Mouse (Mus musculus): ENCODE results near the gene Tcam1. TPM values are rescaled to one million over a fixed set of nuclear protein-coding genes. Genes with fewer than 3 reads are reported as not detected.
"Not testable (repeated sequence)": the region's sequence is repeated elsewhere in the genome, so short reads cannot be mapped to it uniquely, and the experiment has no call there.

Tcam1 gene
- 0.07 and 0.41 TPM in 2 replicates for polyA plus RNA-seq (2014; fragmentation: Nextera tagmentation; extraction: Ambion mirVana)

DNA sequence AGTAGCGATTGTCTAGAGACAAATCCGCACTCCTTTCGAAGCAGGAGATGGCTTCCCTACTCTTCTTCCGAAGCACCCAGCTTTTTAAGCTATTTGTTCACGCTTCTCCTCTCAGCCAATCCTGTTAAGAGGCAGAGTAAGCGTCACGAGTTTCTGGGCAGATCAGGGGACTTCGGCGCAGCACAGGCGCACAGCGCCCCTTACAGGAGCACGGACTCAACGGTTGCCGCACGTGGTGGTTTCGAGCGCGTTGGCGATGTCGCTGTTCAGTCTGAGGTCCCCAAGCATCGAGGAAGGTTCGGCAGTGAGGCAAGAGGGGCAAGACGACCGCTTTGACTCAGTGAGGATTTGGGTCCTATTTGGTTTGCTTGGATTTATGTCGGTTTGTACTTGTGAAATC lies at the start of gene Tcam1:
Gene Tcam1 (plus strand): TSS at position 219 of the 400 bp plus-strand sequence.
- H3K9me3 ChIP-seq (ENCODE audit: control insufficient read depth, low read depth, low read length) = no peaks in the 10 kb centered on the region
- WGBS = 4% methylated on average over 25 of the region's 25 CpGs
- H3K27me3 ChIP-seq (ENCODE audit: control insufficient read depth, insufficient read depth, low read length) = no peaks in the 10 kb centered on the region
- H3K9ac ChIP-seq (replicated peaks; ENCODE audit: low read depth, low read length) = no peak within 1 kb of the TSS
- H3K4me3 ChIP-seq (ENCODE audit: low read depth, low read length) = no peak within 1 kb of the TSS; the same call in 1 of the 2 replicates
- peak within 1 kb of the TSS; percentile 36 for H3K4me2 ChIP-seq (replicated peaks; ENCODE audit: low read depth, low read length)
- H3K4me1 ChIP-seq (ENCODE audit: control insufficient read depth, insufficient read depth, low read length) = peaks cover 14% of the 10 kb centered on the region; the same call in 1 of the 2 replicates
- H3K36me3 ChIP-seq (ENCODE audit: control insufficient read depth, insufficient read depth, low read length) = no peaks in the 10 kb centered on the region
- peak; percentile 40; the same call in 1 of the 2 replicates for ATAC-seq (ENCODE audit: insufficient number of reproducible peaks, insufficient read depth, low FRiP score, low read depth)
- H3K27ac ChIP-seq (ENCODE audit: low read length) = no peak within 1 kb of the TSS

DNA sequence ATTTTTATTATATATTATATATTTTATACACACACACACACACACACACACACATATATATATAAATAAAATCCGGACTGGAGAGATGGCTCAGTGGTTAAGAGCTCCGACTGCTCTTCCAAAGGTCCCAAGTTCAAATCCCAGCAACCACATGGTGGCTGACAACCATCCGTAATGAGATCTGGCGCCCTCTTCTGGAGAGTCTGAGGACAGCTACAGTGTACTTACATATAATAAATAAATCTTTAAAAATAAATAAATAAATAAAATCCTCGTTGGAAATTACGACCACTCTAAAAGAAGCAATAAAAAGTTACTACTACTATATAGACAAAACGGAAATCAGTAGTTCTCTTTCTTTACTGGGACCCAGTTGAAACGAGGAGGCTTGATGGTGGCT lies 42.5 kb upstream of the Tcam1 start:
- 79% methylated on average over 8 of the region's 8 CpGs for WGBS
- H3K9me3 ChIP-seq (ENCODE audit: control insufficient read depth, low read depth, low read length); H3K4me3 ChIP-seq (ENCODE audit: low read depth, low read length); H3K9ac ChIP-seq (replicated peaks; ENCODE audit: low read depth, low read length); H3K4me2 ChIP-seq (replicated peaks; ENCODE audit: low read depth, low read length); ATAC-seq (ENCODE audit: insufficient number of reproducible peaks, insufficient read depth, low FRiP score, low read depth); H3K27me3 ChIP-seq (ENCODE audit: control insufficient read depth, insufficient read depth, low read length); H3K27ac ChIP-seq (ENCODE audit: low read length); H3K4me1 ChIP-seq (ENCODE audit: control insufficient read depth, insufficient read depth, low read length): not testable (repeated sequence)
- peaks cover 67% of the 10 kb centered on the region for H3K36me3 ChIP-seq (ENCODE audit: control insufficient read depth, insufficient read depth, low read length)

DNA sequence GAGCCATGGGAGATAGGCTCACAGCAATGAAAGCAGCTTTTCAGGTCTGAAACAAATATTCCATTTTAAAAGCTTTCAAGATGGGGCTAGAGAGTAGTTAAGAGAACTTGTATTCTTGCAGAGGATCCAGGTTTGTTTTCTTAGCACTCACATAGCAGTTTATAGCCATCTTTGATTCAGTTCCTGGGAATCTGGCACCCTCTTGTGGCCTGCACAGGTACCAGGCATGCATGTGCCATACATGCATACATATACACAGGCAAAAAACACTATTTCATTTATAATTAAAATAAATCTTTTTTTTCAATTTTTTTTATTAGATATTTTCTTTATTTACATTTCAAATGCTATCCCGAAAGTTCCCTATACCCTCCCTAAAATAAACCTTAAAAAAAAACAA lies 29.6 kb upstream of the Tcam1 start:
- Histone ChIP-seq H3K27me3 (ENCODE audit: control insufficient read depth, insufficient read depth, low read length) (no peaks in the 10 kb centered on the region), H3K9ac (replicated peaks; ENCODE audit: low read depth, low read length) (no peak overlapping the region), H3K27ac (ENCODE audit: low read length) (no peak overlapping the region), H3K4me3 (ENCODE audit: low read depth, low read length) (no peak overlapping the region), H3K4me2 (replicated peaks; ENCODE audit: low read depth, low read length) (no peak overlapping the region), H3K4me1 (ENCODE audit: control insufficient read depth, insufficient read depth, low read length) (no peaks in the 10 kb centered on the region), H3K9me3 (ENCODE audit: control insufficient read depth, low read depth, low read length) (peaks cover 4% of the 10 kb centered on the region; the same call in 1 of the 2 replicates), H3K36me3 (ENCODE audit: control insufficient read depth, insufficient read depth, low read length) (peaks cover 94% of the 10 kb centered on the region)
- ATAC-seq (ENCODE audit: insufficient number of reproducible peaks, insufficient read depth, low FRiP score, low read depth) = no peak
- 96% methylated on average over 1 of the region's 1 CpGs for WGBS

DNA sequence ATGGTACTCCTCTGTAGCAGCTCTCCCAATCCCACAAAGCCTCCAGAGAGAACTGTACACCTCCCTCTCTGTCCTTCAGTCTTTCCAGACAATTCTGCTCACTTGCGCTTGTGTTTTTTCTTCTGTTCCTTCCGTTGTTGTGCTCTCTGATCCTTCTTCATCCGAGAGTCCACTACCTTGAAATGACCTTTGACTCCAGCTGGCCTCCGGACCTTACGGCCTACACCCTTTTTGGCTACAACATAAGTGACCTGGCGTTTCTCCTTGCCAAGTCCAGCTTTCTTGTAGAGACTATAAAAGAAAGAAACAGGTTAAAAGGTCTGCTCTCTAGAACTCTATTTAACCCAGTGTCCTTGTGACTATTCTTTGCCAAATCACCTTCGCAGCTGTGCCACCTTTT lies 27.1 kb upstream of the Tcam1 start:
- Histone ChIP-seq H3K27me3 (ENCODE audit: control insufficient read depth, insufficient read depth, low read length) (no peaks in the 10 kb centered on the region), H3K27ac (ENCODE audit: low read length) (no peak overlapping the region), H3K4me1 (ENCODE audit: control insufficient read depth, insufficient read depth, low read length) (no peaks in the 10 kb centered on the region), H3K9ac (replicated peaks; ENCODE audit: low read depth, low read length) (no peak overlapping the region), H3K36me3 (ENCODE audit: control insufficient read depth, insufficient read depth, low read length) (peaks cover 87% of the 10 kb centered on the region), H3K9me3 (ENCODE audit: control insufficient read depth, low read depth, low read length) (peaks cover 4% of the 10 kb centered on the region; the same call in 1 of the 2 replicates), H3K4me2 (replicated peaks; ENCODE audit: low read depth, low read length) (no peak overlapping the region), H3K4me3 (ENCODE audit: low read depth, low read length) (no peak overlapping the region)
- 87% methylated on average over 7 of the region's 7 CpGs for whole genome bisulfite sequencing
- ATAC-seq (ENCODE audit: insufficient number of reproducible peaks, insufficient read depth, low FRiP score, low read depth) = no peak

DNA sequence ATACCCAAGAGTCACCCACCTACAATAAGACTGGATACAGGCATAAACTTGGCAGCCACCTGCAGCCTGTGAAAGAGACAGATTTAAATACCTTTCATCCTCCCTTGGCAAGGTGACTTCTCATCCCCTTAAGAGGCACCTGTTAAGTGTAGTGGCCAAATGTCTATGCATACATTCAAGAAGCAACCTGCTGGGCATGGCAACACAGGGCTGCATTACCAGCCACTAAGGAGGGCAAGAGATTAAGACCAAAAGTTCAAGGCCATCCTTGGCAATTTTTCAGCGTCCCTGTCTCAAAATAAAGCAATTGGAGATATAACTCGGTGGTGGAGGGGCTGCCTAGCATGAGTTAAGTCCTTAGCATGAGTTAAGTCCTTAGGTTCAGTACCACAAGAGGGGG lies 21.7 kb upstream of the Tcam1 start:
- Histone ChIP-seq H3K27ac (ENCODE audit: low read length) (no peak overlapping the region), H3K9ac (replicated peaks; ENCODE audit: low read depth, low read length) (peak overlapping the region; percentile 73), H3K36me3 (ENCODE audit: control insufficient read depth, insufficient read depth, low read length) (peaks cover 51% of the 10 kb centered on the region), H3K4me3 (ENCODE audit: low read depth, low read length) (peak overlapping the region; percentile 77), H3K4me2 (replicated peaks; ENCODE audit: low read depth, low read length) (peak overlapping the region; percentile 94), H3K27me3 (ENCODE audit: control insufficient read depth, insufficient read depth, low read length) (no peaks in the 10 kb centered on the region), H3K9me3 (ENCODE audit: control insufficient read depth, low read depth, low read length) (no peaks in the 10 kb centered on the region), H3K4me1 (ENCODE audit: control insufficient read depth, insufficient read depth, low read length) (peaks cover 17% of the 10 kb centered on the region)
- ATAC-seq (ENCODE audit: insufficient number of reproducible peaks, insufficient read depth, low FRiP score, low read depth) = no peak
- 16% methylated on average over 2 of the region's 2 CpGs for WGBS

DNA sequence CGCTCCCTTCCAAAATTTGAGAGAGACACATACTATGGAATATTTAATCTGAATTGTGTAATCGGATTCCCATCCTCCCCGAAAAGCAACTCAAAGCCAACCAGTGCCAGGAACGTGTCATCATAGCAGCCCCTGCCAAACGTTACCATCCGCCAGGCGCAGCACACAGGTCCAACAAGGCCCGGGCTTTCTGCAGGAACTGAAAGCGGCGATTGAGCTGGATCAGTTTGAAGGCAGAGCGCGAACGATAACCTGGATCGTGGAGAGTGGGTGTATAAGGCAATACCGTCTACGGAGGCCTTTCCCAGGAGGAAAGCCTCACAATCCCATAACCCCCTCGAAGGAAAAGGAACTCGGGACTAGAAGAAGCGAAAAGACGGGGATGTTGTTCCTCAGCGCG lies 21.3 kb upstream of the Tcam1 start:
- Histone ChIP-seq H3K9me3 (ENCODE audit: control insufficient read depth, low read depth, low read length) (no peaks in the 10 kb centered on the region), H3K4me1 (ENCODE audit: control insufficient read depth, insufficient read depth, low read length) (peaks cover 17% of the 10 kb centered on the region), H3K36me3 (ENCODE audit: control insufficient read depth, insufficient read depth, low read length) (peaks cover 47% of the 10 kb centered on the region), H3K4me2 (replicated peaks; ENCODE audit: low read depth, low read length) (peak overlapping the region; percentile 94), H3K4me3 (ENCODE audit: low read depth, low read length) (peak overlapping the region; percentile 77), H3K27ac (ENCODE audit: low read length) (peak overlapping the region; percentile 67; the same call in 1 of the 2 replicates), H3K9ac (replicated peaks; ENCODE audit: low read depth, low read length) (peak overlapping the region; percentile 73), H3K27me3 (ENCODE audit: control insufficient read depth, insufficient read depth, low read length) (no peaks in the 10 kb centered on the region)
- ATAC-seq (ENCODE audit: insufficient number of reproducible peaks, insufficient read depth, low FRiP score, low read depth) = no peak
- WGBS = 2% methylated on average over 22 of the region's 22 CpGs

DNA sequence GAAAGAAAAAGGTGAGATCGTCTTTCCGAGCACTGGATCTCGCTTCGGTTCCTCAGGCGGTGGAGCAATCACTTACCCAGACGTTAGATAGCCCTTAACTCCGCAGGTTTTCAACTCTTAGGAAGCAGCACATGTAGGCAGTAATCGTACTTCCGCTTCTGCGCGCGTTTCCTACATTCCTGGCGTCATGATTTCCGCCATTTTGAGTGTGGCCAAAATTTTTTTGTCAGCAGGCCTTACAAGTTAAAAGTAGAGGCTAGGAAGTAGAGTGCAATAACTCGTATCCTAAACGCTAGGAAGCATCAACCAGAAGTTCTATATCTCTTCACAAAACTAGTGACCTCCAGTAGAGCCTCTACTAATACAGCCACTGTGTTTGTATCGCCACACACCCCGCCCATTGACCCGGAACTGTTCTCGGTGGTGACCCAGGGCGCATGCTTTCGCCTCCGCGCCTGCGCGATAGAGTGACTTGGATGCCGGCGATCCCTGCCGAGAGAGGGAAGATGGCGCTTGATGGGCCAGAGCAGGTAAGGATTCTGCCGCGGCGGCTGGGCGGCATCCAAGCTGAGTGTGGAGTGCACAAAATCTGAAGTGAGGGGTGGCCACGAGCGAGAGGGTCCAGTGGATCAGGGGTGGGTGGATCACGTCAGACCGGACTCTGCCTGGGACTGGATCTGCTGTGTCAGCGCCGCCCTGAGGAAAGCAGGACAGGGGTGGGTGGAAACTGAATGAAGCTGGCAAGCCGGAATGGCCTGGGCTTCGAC lies 20.6 kb upstream of the Tcam1 start, which contains the start of the genes Ftsj3 and Psmc5:
Gene Ftsj3 (minus strand): TSS at position 395 of the 767 bp plus-strand sequence.
Gene Psmc5 (plus strand): TSS at position 470 of the 767 bp plus-strand sequence.
- peaks cover 40% of the 10 kb centered on the region for H3K36me3 ChIP-seq (ENCODE audit: control insufficient read depth, insufficient read depth, low read length)
- peak within 1 kb of the TSS; percentile 67; the same call in 1 of the 2 replicates for H3K27ac ChIP-seq (ENCODE audit: low read length)
- no peaks in the 10 kb centered on the region for H3K27me3 ChIP-seq (ENCODE audit: control insufficient read depth, insufficient read depth, low read length)
- H3K4me2 ChIP-seq (replicated peaks; ENCODE audit: low read depth, low read length) = peak within 1 kb of the TSS; percentile 94
- peaks cover 17% of the 10 kb centered on the region for H3K4me1 ChIP-seq (ENCODE audit: control insufficient read depth, insufficient read depth, low read length)
- WGBS = under 1% methylated on average over 42 of the region's 42 CpGs
- H3K9me3 ChIP-seq (ENCODE audit: control insufficient read depth, low read depth, low read length) = no peaks in the 10 kb centered on the region
- H3K4me3 ChIP-seq (ENCODE audit: low read depth, low read length) = peak within 1 kb of the TSS; percentile 77
- peak; percentile 95 for ATAC-seq (ENCODE audit: insufficient number of reproducible peaks, insufficient read depth, low FRiP score, low read depth)
- H3K9ac ChIP-seq (replicated peaks; ENCODE audit: low read depth, low read length) = peak within 1 kb of the TSS; percentile 73

DNA sequence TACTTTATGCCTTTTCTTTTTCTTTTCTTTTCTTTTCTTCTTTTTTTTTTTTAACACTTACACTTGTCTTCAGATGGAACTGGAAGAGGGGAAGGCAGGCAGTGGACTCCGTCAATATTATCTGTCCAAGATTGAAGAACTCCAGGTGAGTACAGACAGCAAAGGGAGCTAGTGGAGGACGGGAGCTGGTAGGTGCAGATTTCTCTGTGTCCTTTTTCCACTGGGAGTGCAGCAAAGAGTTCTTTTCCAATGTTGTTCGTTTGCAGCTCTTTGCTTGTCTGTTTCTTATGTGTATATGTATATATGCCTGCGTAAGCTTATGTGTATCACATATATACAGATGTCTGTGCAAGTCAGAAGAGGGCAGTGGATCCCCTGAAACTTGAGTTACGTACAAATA lies 19.7 kb upstream of the Tcam1 start:
- H3K27ac ChIP-seq (ENCODE audit: low read length) = no peak overlapping the region; the same call in 1 of the 2 replicates

More for the DNA sequence above, 19.7 kb upstream of the Tcam1 start:
- Histone ChIP-seq H3K27me3 (ENCODE audit: control insufficient read depth, insufficient read depth, low read length) (no peaks in the 10 kb centered on the region), H3K9ac (replicated peaks; ENCODE audit: low read depth, low read length) (peak overlapping the region; percentile 73; the same call in 1 of the 2 replicates), H3K4me2 (replicated peaks; ENCODE audit: low read depth, low read length) (peak overlapping the region; percentile 94), H3K4me3 (ENCODE audit: low read depth, low read length) (peak overlapping the region; percentile 77), H3K36me3 (ENCODE audit: control insufficient read depth, insufficient read depth, low read length) (peaks cover 39% of the 10 kb centered on the region), H3K9me3 (ENCODE audit: control insufficient read depth, low read depth, low read length) (no peaks in the 10 kb centered on the region), H3K4me1 (ENCODE audit: control insufficient read depth, insufficient read depth, low read length) (peaks cover 17% of the 10 kb centered on the region)
- WGBS = 55% methylated on average over 5 of the region's 5 CpGs
- no peak for ATAC-seq (ENCODE audit: insufficient number of reproducible peaks, insufficient read depth, low FRiP score, low read depth)
